Mouse (Mus musculus): ENCODE data around the gene Stkld1. TPM values are rescaled to one million over a fixed set of nuclear protein-coding genes. Genes with fewer than 3 reads are reported as not detected.

The Stkld1 gene
- total and polyA plus RNA-seq, 3 experiments, result 0.13 to 0.29 (median 0.19) TPM

- Histone ChIP-seq H3K27me3 (replicated peaks) (no peaks in the 10 kb centered on the region), H3K27ac (ENCODE audit: insufficient read depth, low read depth) (no peak overlapping the region), H3K4me1 (ENCODE audit: control insufficient read depth in 1 of 2, insufficient read depth in 2 of 2) (peaks cover 0 to 5% of the 10 kb centered on the region in 2 experiments; a peak in 1 of 4 replicates), H3K4me3 (replicated peaks in 1 of 3; ENCODE audit: low read depth in 2 of 3, low read length in 2 of 3, poor library complexity in 1 of 3) (no peak overlapping the region), H3K36me3 (replicated peaks in 1 of 2; ENCODE audit: control insufficient read depth in 1 of 2, insufficient read depth in 1 of 2, low read length in 1 of 2) (peaks cover 56 to 92% of the 10 kb centered on the region in 2 experiments), H3K9me3 (replicated peaks; ENCODE audit: low read length) (no peaks in the 10 kb centered on the region), H3K9ac (ENCODE audit: insufficient read depth, low read depth) (no peak overlapping the region), H3K79me2 (replicated peaks; ENCODE audit: control insufficient read depth, extremely low read depth, insufficient read depth, poor library complexity, severe bottlenecking) (no peaks in the 10 kb centered on the region), H3K4me2 (ENCODE audit: insufficient read depth, low read depth, poor library complexity, severe bottlenecking) (no peak overlapping the region)
- no peak for TF ChIP-seq ZNF384 (IDR thresholded peaks at IDR 0.05; ENCODE audit: low read depth, low read length)
- TF ChIP-seq UBTF (IDR thresholded peaks at IDR 0.05; ENCODE audit: low read depth, low read length), result no peak
- no peak for TF ChIP-seq NELFE (IDR thresholded peaks at IDR 0.05; ENCODE audit: low read depth, low read length)
- no peak for TF ChIP-seq BHLHE40 (IDR thresholded peaks at IDR 0.05; ENCODE audit: low read depth, low read length)
- no peak for TF ChIP-seq MEF2A (IDR thresholded peaks at IDR 0.05; ENCODE audit: borderline replicate concordance, low read depth, low read length)
- no peak for TF ChIP-seq MYC (IDR thresholded peaks at IDR 0.05; ENCODE audit: low read depth, low read length)
- no peak for TF ChIP-seq EP300 (IDR thresholded peaks at IDR 0.05; ENCODE audit: low read length)
- no peak for TF ChIP-seq RCOR1 (conservative IDR thresholded peaks at IDR 0.05; ENCODE audit: low read depth, low read length)
- TF ChIP-seq SMC3 (IDR thresholded peaks at IDR 0.05; ENCODE audit: low read depth, low read length), result no peak
- no peak for TF ChIP-seq PAX5 (IDR thresholded peaks at IDR 0.05; ENCODE audit: low read length)
- TF ChIP-seq GABPA (IDR thresholded peaks at IDR 0.05; ENCODE audit: insufficient replicate concordance, low read depth, low read length), result no peak
- TF ChIP-seq HCFC1 (IDR thresholded peaks at IDR 0.05; ENCODE audit: low read depth, low read length), result no peak
- no peak for TF ChIP-seq ZMIZ1 (IDR thresholded peaks at IDR 0.05; ENCODE audit: low read depth, low read length)
- TF ChIP-seq MAZ (IDR thresholded peaks at IDR 0.05; ENCODE audit: low read depth, low read length), result no peak
- TF ChIP-seq ELF1 (IDR thresholded peaks at IDR 0.05; ENCODE audit: low read depth, low read length), result no peak
- dilution Hi-C loops (cut with MboI; ENCODE audit: extremely low pct_ligation_motif_present, extremely low pct_unique_long_range_greater_than_20kb, low sequenced_read_pairs), result no loop called here
- DNase-seq (ENCODE audit: extremely low read depth), result no peak
- in situ Hi-C loops (cut with MboI; ENCODE audit: low pct_ligation_motif_present, low pct_unique_long_range_greater_than_20kb, low sequenced_read_pairs), result no loop called here
Measured at GRCm38 (mm10) chr2:26950411-26950810, 16.6 kb downstream of the Stkld1 start.

- no peak for DNase-seq (ENCODE audit: extremely low read depth)
- in situ Hi-C loops (cut with MboI; ENCODE audit: low pct_ligation_motif_present, low pct_unique_long_range_greater_than_20kb, low sequenced_read_pairs), result no loop called here
- dilution Hi-C loops (cut with MboI; ENCODE audit: extremely low pct_ligation_motif_present, extremely low pct_unique_long_range_greater_than_20kb, low sequenced_read_pairs), result no loop called here
- H3K9me3 ChIP-seq (replicated peaks; ENCODE audit: low read length), result no peaks in the 10 kb centered on the region
- peaks cover 61 to 95% of the 10 kb centered on the region in 2 experiments for H3K36me3 ChIP-seq (replicated peaks in 1 of 2; ENCODE audit: control insufficient read depth in 1 of 2, insufficient read depth in 1 of 2, low read length in 1 of 2)
- H3K9ac ChIP-seq (ENCODE audit: insufficient read depth, low read depth), result no peak overlapping the region
- no peaks in the 10 kb centered on the region for H3K79me2 ChIP-seq (replicated peaks; ENCODE audit: control insufficient read depth, extremely low read depth, insufficient read depth, poor library complexity, severe bottlenecking)
- H3K27me3 ChIP-seq (replicated peaks), result no peaks in the 10 kb centered on the region
- H3K4me3 ChIP-seq (replicated peaks in 1 of 3; ENCODE audit: low read depth in 2 of 3, low read length in 2 of 3, poor library complexity in 1 of 3), result no peak overlapping the region
- no peak overlapping the region for H3K27ac ChIP-seq (ENCODE audit: insufficient read depth, low read depth)
- TF ChIP-seq TCF12 (IDR thresholded peaks at IDR 0.05; ENCODE audit: low read depth, low read length), result no peak
- no peak for TF ChIP-seq RAD21 (IDR thresholded peaks at IDR 0.05; ENCODE audit: low read depth, low read length)
- H3K4me1 ChIP-seq (ENCODE audit: control insufficient read depth in 1 of 2, insufficient read depth in 2 of 2), result peaks cover 0 to 5% of the 10 kb centered on the region in 2 experiments; a peak in 1 of 4 replicates
- H3K4me2 ChIP-seq (ENCODE audit: insufficient read depth, low read depth, poor library complexity, severe bottlenecking), result no peak overlapping the region
Measured at GRCm38 (mm10) chr2:26951346-26951905, 17.6 kb downstream of the Stkld1 start.

Measured in CH12.LX (cell line).